Mouse (Mus musculus) kidney, adult 8-10 months (tissue): ENCODE results near the gene Arhgef39.
A peak's percentile ranks its signal among the peaks of the same experiment; 100 is the strongest.

Experiments used
- DNase-seq, 2 experiments: peaks; one replicate each; pipeline ENCODE4 v3.0.0; 2022

Gene Arhgef39

DNA sequence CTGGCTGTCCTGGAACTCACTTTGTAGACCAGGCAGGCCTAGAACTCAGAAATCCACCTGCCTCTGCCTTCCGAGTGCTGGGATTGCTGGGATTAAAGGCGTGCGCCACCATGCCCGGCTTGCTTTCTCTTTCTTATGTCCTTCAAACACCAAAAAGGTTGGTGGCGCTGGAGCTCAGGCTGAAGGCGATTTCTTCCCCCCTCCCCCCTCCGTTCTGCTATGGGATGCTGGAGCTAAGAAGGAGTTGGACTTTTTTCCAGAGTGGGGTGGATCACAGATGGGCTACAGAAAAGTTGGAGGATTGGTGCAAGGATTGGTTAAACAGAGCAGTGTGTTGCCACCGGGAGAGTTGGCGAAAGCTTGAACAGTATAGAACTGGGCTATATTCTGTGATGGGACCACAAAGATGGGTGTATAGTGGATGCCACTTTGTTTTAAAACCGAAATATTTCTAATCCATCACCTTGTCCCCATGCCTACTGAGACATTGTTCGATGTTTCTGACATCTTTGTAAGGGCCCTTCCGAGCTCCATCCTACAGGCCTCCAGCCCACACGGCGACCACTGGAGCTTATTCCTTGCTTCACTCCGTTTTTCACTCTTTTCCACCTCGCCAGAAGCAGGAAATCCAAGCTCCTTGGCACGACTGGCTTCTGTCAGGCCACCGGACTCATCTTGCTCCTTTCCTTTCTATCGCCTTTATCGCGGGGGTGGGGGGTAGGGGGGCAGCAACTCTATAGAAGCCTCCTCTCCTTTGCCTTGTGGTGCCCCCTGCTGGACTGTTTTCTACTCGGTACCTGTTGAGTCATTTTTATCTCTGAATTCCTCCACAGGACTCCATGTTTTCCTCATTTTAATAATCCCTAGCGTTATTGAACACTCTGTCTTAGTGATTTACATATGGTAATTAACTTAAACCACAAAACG is 20.3 kb downstream of the Arhgef39 start:
- DNase-seq: peak in 1 of 2 experiments; percentile 61

DNA sequence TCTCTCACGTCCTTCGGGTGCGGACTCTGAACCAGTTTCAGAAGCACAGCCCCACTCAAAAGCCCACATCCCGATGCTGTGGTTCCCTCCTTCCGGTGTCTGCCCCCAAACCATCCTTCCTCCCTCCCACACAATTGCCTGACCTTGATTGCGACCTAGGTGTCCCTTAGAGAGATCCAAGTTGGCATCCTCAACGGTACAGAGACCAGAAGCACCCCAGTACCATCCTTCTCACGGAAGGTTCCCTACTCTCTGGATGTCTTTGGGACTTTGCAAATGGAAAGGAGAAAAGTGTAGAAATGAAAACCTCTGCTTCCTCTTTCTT is 21.0 kb downstream of the Arhgef39 start:
- no peak for DNase-seq

DNA sequence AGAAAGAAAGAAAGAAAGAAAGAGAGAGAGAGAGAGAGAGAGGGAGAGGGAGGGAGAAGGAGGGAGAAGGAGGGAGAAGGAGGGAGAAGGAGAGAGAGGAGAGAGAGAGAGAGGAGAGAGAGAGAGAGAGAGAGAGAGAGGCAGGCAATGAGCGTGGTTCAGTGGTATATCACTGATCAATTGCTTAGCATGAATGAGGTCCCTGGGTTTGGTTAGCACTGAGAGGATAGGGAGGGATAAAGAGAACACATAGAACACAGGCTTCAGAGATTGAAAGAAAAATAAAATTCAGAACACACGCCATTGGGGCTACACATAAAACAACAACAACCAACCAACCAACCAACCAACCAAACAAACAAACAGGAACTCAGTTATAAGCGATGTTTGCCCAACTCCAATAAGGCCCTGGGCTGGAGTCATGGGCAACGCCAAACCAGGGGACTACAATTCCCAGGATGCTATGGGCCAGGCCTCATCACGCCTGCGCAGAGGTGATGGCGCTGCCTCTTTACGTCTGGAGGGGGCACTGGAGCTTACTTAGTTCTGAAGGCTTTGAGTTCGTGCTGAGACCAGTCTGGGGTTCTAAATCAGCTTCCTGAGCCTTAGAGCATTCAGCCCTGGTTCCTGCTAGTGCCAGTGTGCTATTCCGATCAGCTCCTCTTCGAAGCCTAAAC is 21.5 kb downstream of the Arhgef39 start:
- DNase-seq: peak; percentile 88 to 89

GRCm38 (mm10) chr4:43476604-43477003 is 22.9 kb downstream of the Arhgef39 start:
- peak in 1 of 2 experiments; percentile 45 for DNase-seq

GRCm38 (mm10) chr4:43473636-43474035 is 25.9 kb downstream of the Arhgef39 start:
- DNase-seq: no peak

DNA sequence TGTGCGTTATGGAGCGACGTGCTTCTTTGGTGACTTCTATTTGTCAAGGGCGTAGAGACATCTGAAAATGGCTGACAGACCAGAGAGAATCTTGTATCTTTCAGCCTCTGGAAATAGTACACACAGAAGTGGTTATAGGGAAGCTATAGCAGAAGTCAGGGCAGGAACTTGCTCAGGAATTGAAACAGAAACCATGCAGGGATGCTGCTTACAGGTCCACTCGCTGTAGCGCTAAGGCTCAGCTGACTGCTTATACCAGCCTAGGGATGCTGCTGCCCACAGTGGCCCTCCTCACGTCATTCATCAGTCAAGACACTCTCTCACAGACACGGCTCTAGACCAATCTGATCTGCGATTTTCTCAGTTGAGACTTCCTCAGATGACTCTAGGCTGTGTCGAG is 29.2 kb downstream of the Arhgef39 start:
- no peak for DNase-seq

- DNase-seq: no peak
These were observed 32.6 kb downstream of the Arhgef39 start for GRCm38 (mm10) chr4:43466872-43467271.

DNA sequence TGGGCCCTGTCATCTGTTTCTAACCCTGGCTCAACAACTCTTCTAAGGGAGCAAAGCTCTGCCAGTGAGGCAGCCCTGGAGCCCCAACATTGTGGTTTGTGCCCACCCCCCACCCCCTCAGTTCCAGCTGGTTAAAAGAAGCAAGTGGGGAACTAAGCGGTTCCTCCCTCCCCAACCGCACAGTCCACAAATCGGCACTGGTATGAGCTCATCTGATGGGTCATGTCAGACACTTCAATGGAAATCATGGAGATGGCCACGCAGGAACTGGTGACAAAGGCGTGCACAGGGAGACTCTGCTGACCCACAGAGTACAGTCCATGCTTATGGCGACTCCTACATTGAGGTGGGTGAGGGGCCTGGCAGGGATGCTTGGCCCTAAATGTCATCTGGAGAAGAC is 33.6 kb downstream of the Arhgef39 start:
- no peak for DNase-seq

DNA sequence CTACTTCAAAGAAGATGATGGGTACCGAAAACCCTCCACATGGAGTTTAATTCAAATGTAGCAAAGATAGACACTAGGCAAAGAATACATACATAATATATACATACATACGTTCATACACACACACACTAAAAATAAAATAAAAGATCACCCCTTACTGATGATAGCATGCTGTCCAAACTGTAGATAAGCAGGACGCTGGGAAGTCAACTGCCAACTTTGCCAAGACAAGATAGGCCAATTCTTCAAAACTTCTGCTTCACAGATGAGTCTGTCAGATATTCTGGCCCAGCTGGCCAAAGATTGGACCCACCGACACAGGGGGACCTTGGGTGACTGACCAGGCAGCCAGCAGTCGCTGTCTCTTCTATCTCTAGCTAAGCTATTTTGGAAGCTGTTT is 36.4 kb downstream of the Arhgef39 start:
- no peak for DNase-seq

DNA sequence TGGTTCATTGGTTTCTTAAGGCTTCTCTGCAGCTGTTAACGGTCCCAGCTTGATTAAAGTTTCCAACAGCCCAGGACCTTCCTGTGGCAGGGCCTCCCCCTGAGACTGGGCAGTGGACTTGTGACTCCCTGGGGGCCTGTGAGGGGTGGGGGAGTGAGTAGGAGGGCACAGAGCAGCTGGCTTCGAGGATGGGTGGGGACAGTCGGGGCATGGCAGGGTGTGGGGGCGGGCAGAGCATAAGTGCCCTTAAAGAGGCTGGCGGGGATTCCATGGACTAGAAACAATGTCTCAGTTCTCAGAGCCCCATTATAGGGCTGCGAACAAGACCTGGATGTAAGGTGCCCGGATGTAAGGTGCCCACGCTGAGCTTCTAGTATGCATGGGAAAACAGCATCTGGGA is 42.4 kb downstream of the Arhgef39 start:
- no peak for DNase-seq

DNA sequence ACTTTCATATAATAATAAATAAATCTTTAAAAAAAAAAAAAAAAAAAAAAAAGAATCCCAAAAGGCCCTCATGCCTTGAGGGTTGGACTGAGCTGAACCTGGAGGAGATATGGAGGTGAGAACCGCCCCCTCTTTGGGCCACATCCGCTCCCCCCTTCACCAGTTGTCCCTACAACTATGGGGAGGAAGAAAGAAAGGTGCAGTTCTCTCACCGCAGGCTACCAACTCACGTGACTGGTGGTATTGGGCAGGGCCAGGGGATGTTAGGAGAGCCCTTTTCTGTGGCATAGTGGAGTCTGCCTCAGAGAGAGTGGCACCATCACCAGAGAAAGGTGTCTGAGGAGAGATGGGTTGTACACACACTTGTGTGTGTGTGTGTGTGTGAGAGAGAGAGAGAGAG is 43.0 kb downstream of the Arhgef39 start:
- no peak for DNase-seq

DNA sequence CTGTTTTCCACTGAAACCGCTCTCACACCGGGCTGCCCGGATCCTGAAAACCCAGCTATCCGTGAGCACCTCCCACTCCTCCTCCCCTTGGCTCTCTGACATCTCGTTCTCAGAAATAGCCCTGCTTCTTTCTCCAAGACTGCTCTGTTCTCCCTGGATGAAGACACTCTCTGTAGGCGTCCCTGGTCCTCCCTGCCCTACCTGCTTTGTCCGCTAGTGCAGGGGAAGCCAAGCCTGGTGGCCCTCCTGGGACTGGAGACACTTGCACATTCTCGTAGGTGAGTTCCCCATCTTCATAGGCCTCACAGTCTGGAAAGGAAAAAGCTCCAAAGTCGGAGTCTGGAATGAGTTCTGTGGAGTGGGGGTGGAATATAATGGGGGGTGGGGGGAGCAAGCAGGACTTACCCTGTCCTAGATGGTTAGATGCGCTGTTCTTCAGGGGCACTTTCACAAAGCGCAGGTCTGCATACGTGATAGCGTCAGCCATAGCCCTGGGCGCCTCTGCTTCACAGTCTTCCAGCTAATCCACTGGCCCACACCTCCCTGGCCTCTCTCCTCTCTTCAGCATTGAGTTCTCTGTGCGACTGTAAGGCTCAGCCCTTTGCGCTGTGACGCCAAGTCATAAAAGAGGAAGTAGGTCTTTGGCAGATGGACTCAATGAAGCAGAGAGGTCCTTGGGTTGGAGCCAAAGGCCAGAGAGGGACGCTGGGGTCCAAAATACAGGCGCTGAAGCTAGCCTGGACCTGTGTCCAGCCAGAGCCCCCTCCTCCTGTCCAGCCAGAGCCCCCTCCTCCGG is 45.3 kb downstream of the Arhgef39 start, which contains the start of gene Cd72:
Gene Cd72 (minus strand): TSS at position 588 of the 796 bp plus-strand sequence.
- no peak for DNase-seq

GRCm38 (mm10) chr4:43453413-43453812 is 46.1 kb downstream of the Arhgef39 start:
- no peak for DNase-seq

DNA sequence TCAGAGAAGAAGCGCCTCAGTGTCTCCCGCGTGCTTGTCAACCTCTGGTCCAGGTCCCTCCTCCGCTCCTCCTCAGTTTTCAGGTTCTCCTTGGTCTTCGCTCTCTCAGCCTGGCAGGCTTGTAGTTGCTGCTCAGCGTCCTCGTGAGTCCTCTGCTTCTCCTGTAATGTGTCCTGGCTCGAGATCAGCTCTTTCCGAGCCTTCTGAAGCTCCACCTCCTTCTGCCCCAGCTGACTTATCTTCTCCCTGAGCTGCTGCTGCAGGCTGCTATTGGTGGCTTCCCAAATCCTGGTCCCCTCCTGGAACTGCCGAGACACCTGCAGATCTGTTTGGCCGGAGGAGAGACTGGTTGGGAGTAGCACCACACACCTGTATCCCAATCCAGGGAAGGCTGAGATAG is 47.2 kb downstream of the Arhgef39 start:
- no peak for DNase-seq

DNA sequence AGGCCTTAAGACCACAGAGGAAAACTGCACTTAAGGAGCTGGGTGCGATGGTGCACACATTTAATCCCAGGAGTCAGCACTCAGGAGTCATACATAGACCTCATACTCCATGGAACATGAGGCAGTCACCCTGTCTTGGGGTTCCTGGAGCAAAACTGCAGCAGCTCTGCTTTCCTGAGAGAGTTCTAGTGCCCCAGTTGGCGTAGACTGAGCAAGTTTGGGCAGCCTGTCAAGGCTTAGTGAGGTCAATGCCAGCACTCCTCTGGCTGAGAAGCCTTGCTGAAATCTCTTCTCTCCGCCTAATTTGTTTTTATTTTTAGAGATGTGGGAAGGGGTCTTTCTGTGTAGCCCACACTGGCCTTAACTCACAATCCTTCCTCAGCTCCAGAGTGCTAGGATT is 50.9 kb downstream of the Arhgef39 start:
- DNase-seq: no peak

GRCm38 (mm10) chr4:43447251-43447650 is 52.2 kb downstream of the Arhgef39 start:
- no peak for DNase-seq
